Mouse (Mus musculus): ENCODE results near the gene Snrnp27. TPM values are rescaled to one million over a fixed set of nuclear protein-coding genes. Genes with fewer than 3 reads are reported as not detected.

Gene Snrnp27
- polyA plus RNA-seq, 1 experiment from 2014 or later = 85.1 TPM

DNA sequence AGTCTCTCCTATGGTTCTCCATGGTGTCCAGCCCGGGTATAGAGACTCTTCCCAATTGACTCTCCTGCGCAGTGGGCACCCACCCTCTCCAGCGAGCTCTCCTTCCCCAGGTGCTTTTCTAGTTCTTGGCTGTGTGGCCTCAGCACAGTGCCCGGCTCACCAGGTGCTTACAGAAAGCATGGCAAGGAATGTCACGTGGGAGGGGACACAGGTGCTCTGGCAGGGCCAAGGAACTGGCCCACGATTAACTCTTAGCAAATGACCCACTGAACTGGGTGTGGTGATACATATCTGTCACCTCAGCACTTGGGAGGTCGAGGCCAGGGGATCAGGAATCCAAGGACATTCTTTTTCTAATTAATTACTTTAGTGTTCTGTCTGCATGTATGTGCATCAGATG, 38.2 kb downstream of the Snrnp27 start:
- WGBS = 66% methylated on average over 7 of the region's 7 CpGs
- H3K4me2 ChIP-seq (ENCODE audit: low read depth, low read length) = no peak overlapping the region
- peak; percentile 64 for ATAC-seq

GRCm38 (mm10) chr6:86645551-86645950, 38.8 kb downstream of the Snrnp27 start:
- H3K27ac ChIP-seq (ENCODE audit: low read length) = no peak overlapping the region
- H3K9ac ChIP-seq (ENCODE audit: low read depth, low read length) = no peak overlapping the region
- no peak overlapping the region for H3K4me2 ChIP-seq (ENCODE audit: low read depth, low read length)
- no peaks in the 10 kb centered on the region for H3K27me3 ChIP-seq (replicated peaks; ENCODE audit: control insufficient read depth, insufficient read depth, low read length)
- H3K4me1 ChIP-seq (ENCODE audit: control insufficient read depth, insufficient read depth, low read length) = peaks cover 15% of the 10 kb centered on the region
- H3K9me3 ChIP-seq (ENCODE audit: control insufficient read depth, low read length) = no peaks in the 10 kb centered on the region
- no peaks in the 10 kb centered on the region for H3K36me3 ChIP-seq (ENCODE audit: control insufficient read depth, insufficient read depth, low read length)
- ATAC-seq = no peak
- no peak overlapping the region for H3K4me3 ChIP-seq (ENCODE audit: low read length)
- 73% methylated on average over 4 of the region's 4 CpGs for WGBS

More for the DNA sequence above, 38.2 kb downstream of the Snrnp27 start:
- no peak overlapping the region for H3K27ac ChIP-seq (ENCODE audit: low read length)
- H3K9ac ChIP-seq (ENCODE audit: low read depth, low read length) = no peak overlapping the region
- H3K27me3 ChIP-seq (replicated peaks; ENCODE audit: control insufficient read depth, insufficient read depth, low read length) = no peaks in the 10 kb centered on the region
- no peak overlapping the region for H3K4me3 ChIP-seq (ENCODE audit: low read length)
- H3K4me1 ChIP-seq (ENCODE audit: control insufficient read depth, insufficient read depth, low read length) = peaks cover 13% of the 10 kb centered on the region
- H3K9me3 ChIP-seq (ENCODE audit: control insufficient read depth, low read length) = no peaks in the 10 kb centered on the region
- peaks cover 4% of the 10 kb centered on the region; the same call in 1 of the 2 replicates for H3K36me3 ChIP-seq (ENCODE audit: control insufficient read depth, insufficient read depth, low read length)

DNA sequence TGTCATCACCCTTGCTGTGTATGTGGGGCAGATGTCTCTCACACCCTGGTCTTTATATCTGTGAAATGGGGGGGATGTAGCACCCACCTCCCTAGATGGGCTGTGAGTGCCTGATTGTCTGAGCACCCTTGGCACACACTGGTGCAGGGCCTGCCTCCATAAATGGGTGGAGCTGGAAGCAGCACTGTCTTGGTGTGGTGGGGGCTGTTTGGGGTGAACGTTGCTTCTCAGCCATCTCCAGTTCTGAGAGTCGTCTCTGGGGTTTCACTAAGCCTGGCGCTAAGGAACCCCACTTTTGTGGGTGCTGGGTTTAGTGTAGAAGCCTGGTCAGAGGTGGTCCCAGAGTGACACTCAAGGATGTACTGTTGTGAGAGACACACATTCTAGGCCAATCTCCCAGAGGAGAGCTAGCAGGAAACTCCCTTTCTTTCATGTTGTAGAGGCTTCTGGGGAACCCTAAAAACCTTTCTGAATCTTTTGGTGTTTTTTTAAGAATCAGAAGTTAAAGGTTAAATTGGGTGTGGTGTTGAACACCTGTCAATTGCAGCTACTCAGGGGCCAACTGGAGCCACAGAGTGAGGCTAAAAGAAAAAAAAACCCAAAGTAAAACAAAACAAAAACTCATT, 39.4 kb downstream of the Snrnp27 start:
- Histone ChIP-seq H3K27ac (ENCODE audit: low read length) (no peak overlapping the region), H3K4me1 (ENCODE audit: control insufficient read depth, insufficient read depth, low read length) (peaks cover 15% of the 10 kb centered on the region), H3K4me2 (ENCODE audit: low read depth, low read length) (no peak overlapping the region), H3K4me3 (ENCODE audit: low read length) (no peak overlapping the region), H3K36me3 (ENCODE audit: control insufficient read depth, insufficient read depth, low read length) (no peaks in the 10 kb centered on the region), H3K27me3 (replicated peaks; ENCODE audit: control insufficient read depth, insufficient read depth, low read length) (no peaks in the 10 kb centered on the region), H3K9ac (ENCODE audit: low read depth, low read length) (no peak overlapping the region), H3K9me3 (ENCODE audit: control insufficient read depth, low read length) (no peaks in the 10 kb centered on the region)
- WGBS = 75% methylated on average over 3 of the region's 3 CpGs
- ATAC-seq = no peak

DNA sequence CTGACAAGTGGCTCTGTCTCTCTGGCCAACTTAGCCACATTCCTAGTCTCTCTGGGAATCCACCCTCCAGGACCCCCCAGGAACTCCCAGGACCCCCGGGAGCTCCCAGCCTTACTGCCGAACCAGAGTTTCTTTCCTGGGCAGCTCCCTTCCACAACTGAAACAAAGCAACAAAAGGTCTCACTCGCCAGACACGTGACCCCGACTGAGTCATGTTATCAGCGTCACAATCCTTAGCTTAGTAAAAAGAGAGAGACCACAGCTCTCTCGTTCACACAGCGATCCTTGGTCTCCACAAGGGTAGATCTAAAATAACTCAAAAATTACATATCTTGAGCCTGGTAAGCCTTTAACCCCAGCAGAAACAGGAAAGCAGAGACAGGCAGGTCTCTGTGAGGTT, 42.6 kb downstream of the Snrnp27 start:
- H3K9ac ChIP-seq (ENCODE audit: low read depth, low read length) = no peak overlapping the region
- no peak overlapping the region for H3K4me2 ChIP-seq (ENCODE audit: low read depth, low read length)
- ATAC-seq = no peak
- H3K4me1 ChIP-seq (ENCODE audit: control insufficient read depth, insufficient read depth, low read length) = peaks cover 15% of the 10 kb centered on the region
- no peaks in the 10 kb centered on the region for H3K27me3 ChIP-seq (replicated peaks; ENCODE audit: control insufficient read depth, insufficient read depth, low read length)
- no peak overlapping the region for H3K27ac ChIP-seq (ENCODE audit: low read length)
- no peaks in the 10 kb centered on the region for H3K36me3 ChIP-seq (ENCODE audit: control insufficient read depth, insufficient read depth, low read length)
- H3K4me3 ChIP-seq (ENCODE audit: low read length) = no peak overlapping the region
- WGBS = 73% methylated on average over 8 of the region's 8 CpGs
- H3K9me3 ChIP-seq (ENCODE audit: control insufficient read depth, low read length) = no peaks in the 10 kb centered on the region

DNA sequence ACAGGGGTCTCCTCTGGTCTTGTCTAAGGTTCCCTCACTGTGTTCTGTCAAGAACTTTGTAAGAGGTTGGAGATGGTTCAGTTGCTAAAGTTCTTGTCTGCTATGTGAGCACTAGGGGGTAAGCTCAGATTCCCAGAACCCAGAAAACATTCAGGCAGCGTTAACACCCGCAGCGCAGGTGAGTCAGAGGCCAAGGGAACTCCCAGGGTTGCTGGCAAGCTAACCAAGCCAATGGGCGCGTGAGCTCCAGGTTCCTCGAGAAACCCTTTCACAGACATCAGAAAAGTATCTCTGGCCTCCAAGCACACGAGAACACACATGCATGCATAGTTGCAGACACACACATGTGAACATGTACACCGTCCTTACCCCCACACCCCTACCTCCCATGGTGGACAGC, 43.5 kb downstream of the Snrnp27 start:
- Histone ChIP-seq H3K4me1 (ENCODE audit: control insufficient read depth, insufficient read depth, low read length) (peaks cover 11% of the 10 kb centered on the region), H3K36me3 (ENCODE audit: control insufficient read depth, insufficient read depth, low read length) (no peaks in the 10 kb centered on the region), H3K4me3 (ENCODE audit: low read length) (no peak overlapping the region), H3K27ac (ENCODE audit: low read length) (no peak overlapping the region), H3K4me2 (ENCODE audit: low read depth, low read length) (no peak overlapping the region), H3K9me3 (ENCODE audit: control insufficient read depth, low read length) (no peaks in the 10 kb centered on the region), H3K27me3 (replicated peaks; ENCODE audit: control insufficient read depth, insufficient read depth, low read length) (no peaks in the 10 kb centered on the region), H3K9ac (ENCODE audit: low read depth, low read length) (no peak overlapping the region)
- no peak for ATAC-seq
- 72% methylated on average over 8 of the region's 8 CpGs for WGBS

GRCm38 (mm10) chr6:86640161-86640560, 44.2 kb downstream of the Snrnp27 start:
- Histone ChIP-seq H3K27ac (ENCODE audit: low read length) (no peak overlapping the region), H3K9ac (ENCODE audit: low read depth, low read length) (no peak overlapping the region), H3K4me1 (ENCODE audit: control insufficient read depth, insufficient read depth, low read length) (peaks cover 5% of the 10 kb centered on the region; the same call in 1 of the 2 replicates), H3K4me3 (ENCODE audit: low read length) (no peak overlapping the region), H3K36me3 (ENCODE audit: control insufficient read depth, insufficient read depth, low read length) (no peaks in the 10 kb centered on the region), H3K4me2 (ENCODE audit: low read depth, low read length) (no peak overlapping the region), H3K9me3 (ENCODE audit: control insufficient read depth, low read length) (no peaks in the 10 kb centered on the region), H3K27me3 (replicated peaks; ENCODE audit: control insufficient read depth, insufficient read depth, low read length) (no peaks in the 10 kb centered on the region)
- no peak for ATAC-seq
- WGBS = 87% methylated on average over 3 of the region's 3 CpGs

DNA sequence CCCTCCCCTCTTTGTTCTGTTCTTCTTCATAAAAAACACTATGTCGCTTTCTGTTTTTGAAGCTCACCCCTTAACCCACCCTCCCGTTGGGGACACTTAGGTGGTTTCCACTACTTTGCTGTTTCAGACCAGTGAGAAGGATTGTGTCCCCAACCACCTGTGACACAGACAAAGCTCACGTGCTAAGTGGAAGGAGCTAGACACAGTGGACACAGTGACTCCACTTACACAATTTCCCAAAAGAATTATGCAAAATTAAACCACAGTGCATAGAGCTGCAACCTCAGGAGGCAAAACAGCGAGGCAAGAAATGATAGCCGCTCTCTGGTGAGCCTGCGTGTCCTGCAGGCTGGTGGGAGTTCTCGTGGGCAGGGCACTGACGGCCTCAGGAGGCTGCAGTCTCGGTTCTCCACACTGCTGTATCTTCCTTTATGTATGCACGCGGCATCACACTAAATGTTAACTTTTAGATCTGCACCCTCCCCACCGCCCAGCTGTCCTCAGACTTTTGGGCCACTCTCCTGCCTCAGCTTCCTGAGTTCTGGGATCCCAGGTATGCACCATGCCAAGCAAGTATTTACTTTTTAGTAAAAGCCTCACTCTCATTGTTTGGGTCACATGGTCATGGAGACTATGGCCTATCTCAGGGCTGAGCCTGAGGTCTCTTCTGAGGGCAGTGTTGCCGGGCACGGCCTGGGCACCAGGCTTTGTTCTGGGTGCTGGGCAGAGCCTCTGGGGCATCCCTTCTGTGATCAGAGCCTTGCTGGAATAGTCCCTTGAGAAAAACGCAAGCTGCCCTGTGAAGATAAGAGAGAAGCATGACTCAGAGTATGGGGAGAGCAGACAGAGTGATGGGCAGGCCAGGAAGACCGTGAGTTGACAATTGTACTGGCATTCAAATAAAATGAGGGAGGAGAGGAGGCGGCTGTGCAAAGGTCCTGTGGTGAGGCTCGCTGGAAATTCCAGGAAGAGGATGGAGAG, 44.9 kb downstream of the Snrnp27 start:
- no peaks in the 10 kb centered on the region for H3K9me3 ChIP-seq (ENCODE audit: control insufficient read depth, low read length)
- H3K4me1 ChIP-seq (ENCODE audit: control insufficient read depth, insufficient read depth, low read length) = peaks cover 5% of the 10 kb centered on the region; the same call in 1 of the 2 replicates
- no peak overlapping the region for H3K4me3 ChIP-seq (ENCODE audit: low read length)
- no peak overlapping the region for H3K4me2 ChIP-seq (ENCODE audit: low read depth, low read length)
- no peak overlapping the region for H3K9ac ChIP-seq (ENCODE audit: low read depth, low read length)
- no peaks in the 10 kb centered on the region for H3K36me3 ChIP-seq (ENCODE audit: control insufficient read depth, insufficient read depth, low read length)
- H3K27ac ChIP-seq (ENCODE audit: low read length) = no peak overlapping the region
- no peaks in the 10 kb centered on the region for H3K27me3 ChIP-seq (replicated peaks; ENCODE audit: control insufficient read depth, insufficient read depth, low read length)
- ATAC-seq = peak; percentile 57; the same call in 1 of the 2 replicates
- WGBS = 78% methylated on average over 18 of the region's 18 CpGs

GRCm38 (mm10) chr6:86638434-86638833, 45.9 kb downstream of the Snrnp27 start:
- H3K4me3 ChIP-seq (ENCODE audit: low read length) = no peak overlapping the region
- H3K4me1 ChIP-seq (ENCODE audit: control insufficient read depth, insufficient read depth, low read length) = peaks cover 5% of the 10 kb centered on the region; the same call in 1 of the 2 replicates
- no peak for ATAC-seq
- 28% methylated on average over 2 of the region's 2 CpGs for WGBS
- no peaks in the 10 kb centered on the region for H3K27me3 ChIP-seq (replicated peaks; ENCODE audit: control insufficient read depth, insufficient read depth, low read length)
- no peaks in the 10 kb centered on the region for H3K9me3 ChIP-seq (ENCODE audit: control insufficient read depth, low read length)
- no peak overlapping the region for H3K27ac ChIP-seq (ENCODE audit: low read length)
- H3K4me2 ChIP-seq (ENCODE audit: low read depth, low read length) = no peak overlapping the region
- no peak overlapping the region for H3K9ac ChIP-seq (ENCODE audit: low read depth, low read length)
- no peaks in the 10 kb centered on the region for H3K36me3 ChIP-seq (ENCODE audit: control insufficient read depth, insufficient read depth, low read length)

- WGBS = 85% methylated on average over 2 of the region's 2 CpGs
- H3K4me3 ChIP-seq (ENCODE audit: low read length) = no peak overlapping the region
- no peak overlapping the region for H3K27ac ChIP-seq (ENCODE audit: low read length)
- no peak overlapping the region for H3K9ac ChIP-seq (ENCODE audit: low read depth, low read length)
- no peaks in the 10 kb centered on the region for H3K36me3 ChIP-seq (ENCODE audit: control insufficient read depth, insufficient read depth, low read length)
- no peak overlapping the region for H3K4me2 ChIP-seq (ENCODE audit: low read depth, low read length)
- H3K27me3 ChIP-seq (replicated peaks; ENCODE audit: control insufficient read depth, insufficient read depth, low read length) = no peaks in the 10 kb centered on the region
- H3K4me1 ChIP-seq (ENCODE audit: control insufficient read depth, insufficient read depth, low read length) = peaks cover 5% of the 10 kb centered on the region; the same call in 1 of the 2 replicates
- no peaks in the 10 kb centered on the region for H3K9me3 ChIP-seq (ENCODE audit: control insufficient read depth, low read length)
- ATAC-seq = no peak
Measured at GRCm38 (mm10) chr6:86637860-86638259, 46.5 kb downstream of the Snrnp27 start.
